Mouse (Mus musculus): ENCODE results near the gene Olfr1079.
"Not testable (repeated sequence)": the region's sequence is repeated elsewhere in the genome, so short reads cannot be mapped to it uniquely, and the experiment has no call there.

Gene Olfr1079

DNA sequence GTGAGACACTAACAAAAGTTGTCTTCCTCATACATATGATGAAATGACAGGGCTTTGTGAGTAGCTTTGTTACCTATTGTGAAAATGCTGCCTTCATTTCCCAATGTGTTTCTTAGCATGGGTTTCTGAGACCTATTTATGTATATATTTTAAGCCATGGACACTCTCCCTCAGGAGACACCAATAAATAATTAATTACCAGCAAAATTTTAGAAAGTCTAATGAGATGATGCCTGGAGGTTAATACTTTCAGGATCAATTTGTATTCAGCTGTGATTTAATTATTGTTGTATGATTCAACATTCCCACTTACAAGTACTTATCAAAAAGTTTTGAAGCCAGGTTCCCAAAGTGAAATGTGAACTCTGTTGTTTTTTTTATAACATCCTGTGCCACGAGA, at the start of gene Olfr1079:
Gene Olfr1079, minus strand, starts transcription at position 101 of the 400 bp plus-strand sequence.
- no peak for DNase-seq (ENCODE audit: low read depth, low spot score)

DNA sequence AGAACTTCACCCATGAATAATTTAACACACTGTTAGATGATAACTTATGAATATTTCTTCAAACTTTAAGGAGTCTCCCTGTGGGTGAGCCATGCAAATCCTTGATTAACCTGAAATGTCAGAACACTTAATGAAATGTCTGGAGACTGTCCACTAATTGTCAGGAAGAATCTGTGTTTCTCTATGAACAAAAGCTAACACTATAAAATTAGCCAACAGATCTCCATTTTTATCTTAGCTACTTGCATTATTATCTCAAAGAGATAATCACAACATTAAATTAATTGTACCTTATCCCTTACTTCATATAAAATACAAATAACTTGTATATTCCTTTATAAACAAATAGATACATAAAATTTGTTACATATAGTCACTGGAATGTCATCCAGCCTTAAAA, 15.9 kb upstream of the Olfr1079 start, which contains the start of gene Olfr1080:
Gene Olfr1080, minus strand, starts transcription at position 101 of the 400 bp plus-strand sequence.
- DNase-seq (ENCODE audit: low read depth, low spot score) = not testable (repeated sequence)

DNA sequence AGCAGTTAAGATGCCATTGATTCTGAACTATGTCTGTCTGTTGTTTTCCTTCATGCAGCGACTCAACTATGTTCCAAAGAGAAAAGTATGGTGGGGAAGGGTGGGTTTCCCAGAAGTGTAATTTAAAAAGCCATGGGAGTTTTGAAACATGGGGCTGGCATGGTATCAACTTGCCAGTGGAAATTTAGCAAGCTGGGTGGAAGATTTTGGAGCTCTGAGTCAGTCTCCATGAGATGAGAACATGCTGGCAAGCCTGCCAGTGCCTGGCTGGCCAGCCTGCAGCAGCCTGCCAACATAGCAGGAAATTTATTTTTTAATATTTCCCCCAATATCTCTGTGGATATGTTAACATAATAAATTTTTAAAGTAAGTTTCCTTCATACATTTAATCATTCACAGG, 11.3 kb downstream of the Olfr1079 start:
- DNase-seq (ENCODE audit: low read depth, low spot score) = no peak

GRCm38 (mm10) chr2:86508161-86508560, 34.1 kb downstream of the Olfr1079 start, which contains the start of gene Olfr1076:
Olfr1076 (plus strand) TSS chr2:86508461.
- no peak for DNase-seq (ENCODE audit: low read depth, low spot score)

- DNase-seq (ENCODE audit: low read depth, low spot score) = no peak
Measured at GRCm38 (mm10) chr2:86487286-86487685, 55.0 kb downstream of the Olfr1079 start, which contains the start of gene Olfr228. Olfr228 (minus strand) TSS chr2:86487386.

Measured in forelimb bud, embryonic 11.5 days (tissue).